Mouse (Mus musculus): ENCODE data around the gene Gucy1b1. TPM values are rescaled to one million over a fixed set of nuclear protein-coding genes. Genes with fewer than 3 reads are reported as not detected.

The Gucy1b1 gene
- polyA plus RNA-seq (2014; fragmentation: Nextera tagmentation; extraction: Ambion mirVana): 10.2 and 10.7 TPM in 2 replicates

DNA sequence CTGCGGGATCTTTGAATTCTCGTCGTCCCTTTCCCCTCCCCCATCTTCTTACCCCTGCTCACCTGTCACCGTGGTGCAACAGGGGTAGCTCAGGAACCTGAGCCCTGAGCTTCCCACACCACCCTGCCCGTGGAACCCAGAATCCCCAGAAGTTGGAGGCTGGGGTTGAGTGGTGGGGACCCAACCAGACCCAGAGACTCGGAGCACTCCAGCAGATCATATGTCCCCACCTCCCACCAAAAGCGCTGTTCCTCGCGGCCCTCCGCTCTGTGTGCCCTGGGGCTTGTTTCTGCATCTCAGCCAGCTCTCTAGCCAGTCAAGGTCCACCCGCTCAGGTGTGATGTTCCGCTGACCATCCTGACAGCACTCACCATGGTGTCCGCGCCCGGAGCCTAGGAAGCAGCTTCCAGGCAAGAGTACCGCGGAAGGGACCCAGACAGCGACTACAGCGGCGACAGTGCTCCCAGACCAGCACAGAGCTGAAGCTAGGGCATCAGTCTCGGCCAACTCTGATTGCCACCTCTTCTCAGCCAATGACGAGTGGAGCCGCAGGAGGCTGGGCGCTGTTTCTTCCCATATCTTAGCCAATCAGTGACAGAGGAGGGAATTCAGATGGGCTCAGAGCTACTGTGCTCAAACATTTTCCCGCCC lies at the start of gene Gucy1b1:
Gucy1b1 (minus strand) TSS at position 489 of the 651 bp plus-strand sequence.
- peak; percentile 99 for ATAC-seq (ENCODE audit: low FRiP score)
- peak within 1 kb of the TSS; percentile 45 for H3K4me3 ChIP-seq (ENCODE audit: low read depth, low read length)
- H3K4me2 ChIP-seq (replicated peaks; ENCODE audit: low read depth, low read length): peak within 1 kb of the TSS; percentile 91
- 3% methylated on average over 25 of the region's 25 CpGs for WGBS
- peak; percentile 75 for DNase-seq (ENCODE audit: low spot score)
- H3K36me3 ChIP-seq (ENCODE audit: control insufficient read depth, insufficient read depth, low read length): no peaks in the 10 kb centered on the region
- no peak within 1 kb of the TSS for H3K27ac ChIP-seq (ENCODE audit: low read depth, low read length)
- peak within 1 kb of the TSS; percentile 58 for H3K9ac ChIP-seq (ENCODE audit: low read depth, low read length)
- no peaks in the 10 kb centered on the region for H3K27me3 ChIP-seq (ENCODE audit: control insufficient read depth, insufficient read depth, low read length)
- H3K9me3 ChIP-seq (ENCODE audit: control insufficient read depth, low read length): no peaks in the 10 kb centered on the region
- H3K4me1 ChIP-seq (replicated peaks; ENCODE audit: control insufficient read depth, insufficient read depth, low read length): no peaks in the 10 kb centered on the region

DNA sequence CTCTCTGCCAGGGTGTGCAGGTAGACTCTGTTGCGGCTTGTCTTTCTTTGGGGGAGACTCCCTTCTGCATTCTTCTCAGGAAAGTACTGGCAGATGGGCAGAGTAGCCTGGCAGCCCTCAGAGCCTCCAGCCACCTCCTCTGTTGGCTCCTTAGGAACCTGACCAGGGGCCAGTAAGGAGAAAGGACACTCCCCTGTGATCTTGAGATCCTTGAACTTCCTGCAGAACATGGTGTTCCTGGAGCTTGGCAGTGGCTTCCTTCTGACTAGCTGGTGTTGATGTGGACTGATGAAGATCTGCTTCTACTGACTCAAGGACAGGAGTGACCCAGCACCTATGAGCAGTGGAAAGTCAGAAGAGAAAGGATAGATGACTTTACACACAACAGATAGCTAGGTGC lies 44.4 kb upstream of the Gucy1b1 start:
- no peak for ATAC-seq (ENCODE audit: low FRiP score)
- Histone ChIP-seq H3K36me3 (ENCODE audit: control insufficient read depth, insufficient read depth, low read length) (no peaks in the 10 kb centered on the region), H3K9me3 (ENCODE audit: control insufficient read depth, low read length) (no peaks in the 10 kb centered on the region), H3K9ac (ENCODE audit: low read depth, low read length) (no peak overlapping the region), H3K4me2 (replicated peaks; ENCODE audit: low read depth, low read length) (no peak overlapping the region), H3K27me3 (ENCODE audit: control insufficient read depth, insufficient read depth, low read length) (no peaks in the 10 kb centered on the region), H3K4me3 (ENCODE audit: low read depth, low read length) (no peak overlapping the region), H3K27ac (ENCODE audit: low read depth, low read length) (no peak overlapping the region), H3K4me1 (replicated peaks; ENCODE audit: control insufficient read depth, insufficient read depth, low read length) (no peaks in the 10 kb centered on the region)
- DNase-seq (ENCODE audit: low spot score): no peak
- WGBS: 97% methylated on average over 1 of the region's 1 CpGs

DNA sequence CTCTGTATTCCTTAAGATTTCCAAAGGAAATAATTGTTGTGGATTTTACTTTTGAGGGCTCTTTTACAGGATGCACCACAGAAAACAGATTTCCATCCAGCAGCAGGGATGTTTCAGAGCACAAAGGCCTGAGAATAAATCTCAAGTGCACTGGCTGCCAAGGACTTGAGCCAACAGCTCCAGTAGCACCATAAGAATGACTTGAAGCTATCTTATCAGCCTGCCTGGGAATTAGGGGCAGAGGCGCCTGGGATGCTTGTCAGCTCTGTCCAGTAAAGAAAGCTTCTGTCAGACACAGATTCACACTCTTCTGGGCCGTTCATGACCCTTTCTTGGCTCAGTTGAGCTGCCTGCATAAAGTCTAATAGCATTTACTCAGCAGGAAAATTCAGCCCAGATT lies 38.0 kb upstream of the Gucy1b1 start:
- 77% methylated on average over 2 of the region's 2 CpGs for WGBS
- DNase-seq (ENCODE audit: low spot score): no peak
- Histone ChIP-seq H3K27me3 (ENCODE audit: control insufficient read depth, insufficient read depth, low read length) (no peaks in the 10 kb centered on the region), H3K9me3 (ENCODE audit: control insufficient read depth, low read length) (no peaks in the 10 kb centered on the region), H3K27ac (ENCODE audit: low read depth, low read length) (no peak overlapping the region), H3K4me3 (ENCODE audit: low read depth, low read length) (no peak overlapping the region), H3K4me2 (replicated peaks; ENCODE audit: low read depth, low read length) (no peak overlapping the region), H3K4me1 (replicated peaks; ENCODE audit: control insufficient read depth, insufficient read depth, low read length) (no peaks in the 10 kb centered on the region), H3K9ac (ENCODE audit: low read depth, low read length) (no peak overlapping the region), H3K36me3 (ENCODE audit: control insufficient read depth, insufficient read depth, low read length) (no peaks in the 10 kb centered on the region)
- no peak for ATAC-seq (ENCODE audit: low FRiP score)

DNA sequence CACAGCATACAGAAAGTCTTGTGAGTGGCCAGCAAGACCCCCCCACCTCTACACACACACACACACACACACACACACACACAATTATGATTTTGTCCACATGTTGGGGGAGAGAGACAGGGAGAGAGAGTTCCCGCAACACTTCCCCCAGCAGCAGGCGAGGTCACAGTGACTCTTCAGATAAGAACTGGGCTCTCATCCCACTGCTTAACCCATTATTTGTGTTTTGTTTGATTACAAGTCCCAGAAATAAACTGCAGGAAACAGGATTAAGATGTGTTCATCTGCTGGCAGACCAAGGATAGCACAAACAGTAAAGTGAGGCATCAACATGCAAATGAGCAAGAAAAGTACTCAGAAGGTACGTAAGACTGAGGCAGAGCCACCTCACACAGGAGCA lies 37.5 kb upstream of the Gucy1b1 start:
- H3K4me3 ChIP-seq (ENCODE audit: low read depth, low read length): no peak overlapping the region
- H3K27ac ChIP-seq (ENCODE audit: low read depth, low read length): no peak overlapping the region
- DNase-seq (ENCODE audit: low spot score) (no peak), ATAC-seq (ENCODE audit: low FRiP score) (no peak)
- 90% methylated on average over 3 of the region's 3 CpGs for WGBS
- H3K27me3 ChIP-seq (ENCODE audit: control insufficient read depth, insufficient read depth, low read length): no peaks in the 10 kb centered on the region
- no peaks in the 10 kb centered on the region for H3K36me3 ChIP-seq (ENCODE audit: control insufficient read depth, insufficient read depth, low read length)
- no peak overlapping the region for H3K4me2 ChIP-seq (replicated peaks; ENCODE audit: low read depth, low read length)
- H3K4me1 ChIP-seq (replicated peaks; ENCODE audit: control insufficient read depth, insufficient read depth, low read length): no peaks in the 10 kb centered on the region
- H3K9ac ChIP-seq (ENCODE audit: low read depth, low read length): no peak overlapping the region
- no peaks in the 10 kb centered on the region for H3K9me3 ChIP-seq (ENCODE audit: control insufficient read depth, low read length)

DNA sequence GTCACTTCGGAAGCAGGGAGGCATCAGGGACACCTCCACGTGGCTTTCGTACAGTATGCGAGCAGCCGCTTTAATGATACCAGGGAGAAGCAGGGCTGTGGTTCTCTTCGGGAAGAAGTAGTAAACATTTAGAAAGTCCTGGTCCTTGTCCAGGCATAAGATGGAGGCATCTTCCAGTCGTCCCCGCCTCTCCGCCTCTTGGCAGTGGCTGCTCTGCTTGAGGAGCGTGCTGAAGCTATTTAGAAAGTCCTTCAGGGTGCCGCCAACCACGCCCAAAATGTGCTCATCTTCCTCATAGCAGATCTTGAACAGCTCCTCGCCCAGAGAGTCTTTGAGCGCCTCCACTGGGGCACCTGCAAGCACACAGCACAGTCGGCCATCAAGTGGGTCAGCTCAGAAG lies 34.5 kb upstream of the Gucy1b1 start:
- no peaks in the 10 kb centered on the region for H3K9me3 ChIP-seq (ENCODE audit: control insufficient read depth, low read length)
- H3K27ac ChIP-seq (ENCODE audit: low read depth, low read length): no peak overlapping the region
- no peak overlapping the region for H3K9ac ChIP-seq (ENCODE audit: low read depth, low read length)
- 91% methylated on average over 15 of the region's 15 CpGs for WGBS
- no peaks in the 10 kb centered on the region for H3K36me3 ChIP-seq (ENCODE audit: control insufficient read depth, insufficient read depth, low read length)
- ATAC-seq (ENCODE audit: low FRiP score) (no peak), DNase-seq (ENCODE audit: low spot score) (no peak)
- no peaks in the 10 kb centered on the region for H3K4me1 ChIP-seq (replicated peaks; ENCODE audit: control insufficient read depth, insufficient read depth, low read length)
- no peaks in the 10 kb centered on the region for H3K27me3 ChIP-seq (ENCODE audit: control insufficient read depth, insufficient read depth, low read length)
- H3K4me2 ChIP-seq (replicated peaks; ENCODE audit: low read depth, low read length): no peak overlapping the region
- no peak overlapping the region for H3K4me3 ChIP-seq (ENCODE audit: low read depth, low read length)

DNA sequence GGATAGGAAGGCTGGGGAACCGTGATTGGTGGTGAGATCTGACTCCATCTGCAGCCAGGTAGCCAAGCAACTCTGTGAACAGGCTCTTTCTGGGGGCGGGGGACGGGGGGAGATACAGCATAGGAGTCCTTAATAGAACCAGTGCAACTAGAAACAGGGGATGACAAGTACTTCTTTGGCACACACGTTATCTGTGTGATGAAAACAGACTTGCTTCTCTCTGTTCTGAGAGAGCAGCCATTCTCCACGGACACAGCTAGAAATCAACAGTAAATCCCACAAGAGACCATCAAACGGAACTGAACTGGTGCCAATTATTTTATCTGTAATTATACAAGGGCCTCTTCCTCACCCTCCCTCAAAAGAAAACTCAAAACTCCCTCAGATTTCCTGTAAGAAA lies 29.7 kb upstream of the Gucy1b1 start:
- Histone ChIP-seq H3K27ac (ENCODE audit: low read depth, low read length) (no peak overlapping the region), H3K4me2 (replicated peaks; ENCODE audit: low read depth, low read length) (no peak overlapping the region), H3K4me1 (replicated peaks; ENCODE audit: control insufficient read depth, insufficient read depth, low read length) (no peaks in the 10 kb centered on the region), H3K4me3 (ENCODE audit: low read depth, low read length) (no peak overlapping the region), H3K9ac (ENCODE audit: low read depth, low read length) (no peak overlapping the region), H3K36me3 (ENCODE audit: control insufficient read depth, insufficient read depth, low read length) (no peaks in the 10 kb centered on the region), H3K9me3 (ENCODE audit: control insufficient read depth, low read length) (no peaks in the 10 kb centered on the region), H3K27me3 (ENCODE audit: control insufficient read depth, insufficient read depth, low read length) (no peaks in the 10 kb centered on the region)
- whole genome bisulfite sequencing: 77% methylated on average over 6 of the region's 6 CpGs
- DNase-seq (ENCODE audit: low spot score): no peak
- ATAC-seq (ENCODE audit: low FRiP score): no peak

DNA sequence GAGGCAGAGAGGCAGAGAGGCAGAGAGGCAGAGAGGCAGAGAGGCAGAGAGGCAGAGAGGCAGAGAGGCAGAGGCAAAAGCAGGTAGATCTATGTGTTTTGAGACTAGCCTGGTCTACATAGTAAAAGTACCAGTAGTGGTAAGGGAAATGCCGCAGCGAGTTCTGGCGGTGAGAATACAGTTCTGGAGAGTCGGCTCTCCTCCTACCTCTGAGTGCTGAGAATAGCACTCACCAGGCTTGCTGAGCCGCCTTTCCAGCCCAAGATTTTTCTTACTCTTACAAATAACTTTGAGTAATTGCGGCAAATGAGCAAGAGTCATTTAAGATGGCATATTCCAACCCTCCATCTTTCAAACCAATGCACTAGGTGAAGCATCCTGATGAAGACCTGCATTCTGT lies 24.6 kb upstream of the Gucy1b1 start:
- no peaks in the 10 kb centered on the region for H3K4me1 ChIP-seq (replicated peaks; ENCODE audit: control insufficient read depth, insufficient read depth, low read length)
- no peak overlapping the region for H3K27ac ChIP-seq (ENCODE audit: low read depth, low read length)
- no peaks in the 10 kb centered on the region for H3K36me3 ChIP-seq (ENCODE audit: control insufficient read depth, insufficient read depth, low read length)
- no peaks in the 10 kb centered on the region for H3K9me3 ChIP-seq (ENCODE audit: control insufficient read depth, low read length)
- no peak overlapping the region for H3K4me3 ChIP-seq (ENCODE audit: low read depth, low read length)
- DNase-seq (ENCODE audit: low spot score) (no peak), ATAC-seq (ENCODE audit: low FRiP score) (no peak)
- H3K9ac ChIP-seq (ENCODE audit: low read depth, low read length): no peak overlapping the region
- H3K4me2 ChIP-seq (replicated peaks; ENCODE audit: low read depth, low read length): no peak overlapping the region
- no peaks in the 10 kb centered on the region for H3K27me3 ChIP-seq (ENCODE audit: control insufficient read depth, insufficient read depth, low read length)
- WGBS: 77% methylated on average over 6 of the region's 6 CpGs

DNA sequence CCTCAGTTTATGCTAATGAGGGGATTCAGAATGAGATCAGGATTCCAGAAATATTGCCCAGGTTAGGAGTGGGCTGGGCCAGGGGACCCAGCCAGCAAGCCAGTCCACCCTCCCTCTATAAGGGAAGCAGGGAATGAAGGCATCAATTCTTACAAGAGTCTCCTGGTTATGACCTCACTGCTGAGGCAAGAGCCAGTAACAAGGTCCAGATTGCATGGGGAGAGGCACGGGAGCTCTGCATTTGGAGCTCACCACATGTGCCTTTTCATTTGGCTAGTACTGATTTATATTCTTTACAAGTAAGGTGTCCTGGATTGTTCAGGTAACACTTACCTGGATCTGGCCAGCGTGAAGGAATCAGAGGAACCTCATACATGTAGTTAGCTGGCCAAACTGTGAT lies 22.3 kb upstream of the Gucy1b1 start:
- WGBS: 73% methylated on average over 2 of the region's 2 CpGs
- no peaks in the 10 kb centered on the region for H3K9me3 ChIP-seq (ENCODE audit: control insufficient read depth, low read length)
- H3K4me1 ChIP-seq (replicated peaks; ENCODE audit: control insufficient read depth, insufficient read depth, low read length): no peaks in the 10 kb centered on the region
- H3K27me3 ChIP-seq (ENCODE audit: control insufficient read depth, insufficient read depth, low read length): no peaks in the 10 kb centered on the region
- H3K9ac ChIP-seq (ENCODE audit: low read depth, low read length): no peak overlapping the region
- DNase-seq (ENCODE audit: low spot score) (no peak), ATAC-seq (ENCODE audit: low FRiP score) (no peak)
- H3K4me3 ChIP-seq (ENCODE audit: low read depth, low read length): no peak overlapping the region
- no peaks in the 10 kb centered on the region for H3K36me3 ChIP-seq (ENCODE audit: control insufficient read depth, insufficient read depth, low read length)
- H3K27ac ChIP-seq (ENCODE audit: low read depth, low read length): no peak overlapping the region
- no peak overlapping the region for H3K4me2 ChIP-seq (replicated peaks; ENCODE audit: low read depth, low read length)

DNA sequence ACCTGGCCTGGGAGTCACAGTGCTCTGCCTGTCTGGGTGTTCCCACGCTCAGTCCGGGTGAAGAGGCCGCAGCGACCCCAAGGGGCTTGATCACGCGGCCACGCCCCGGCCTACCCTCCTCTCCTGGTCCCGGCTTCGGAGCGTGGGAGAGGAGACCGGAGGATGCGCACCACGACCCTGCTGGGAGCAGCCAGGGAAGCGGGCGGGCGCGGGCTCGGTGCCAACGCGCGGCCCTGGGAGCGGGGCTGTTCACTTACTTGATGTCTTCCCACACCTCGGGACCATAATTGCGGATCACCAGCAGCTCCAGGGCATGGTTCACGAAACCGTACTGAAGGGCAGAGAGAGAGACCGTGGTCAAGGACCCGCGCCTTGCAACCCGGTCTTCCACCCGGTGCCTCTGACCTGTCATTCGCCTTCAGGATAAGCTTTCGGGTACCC lies 728 bp downstream of the Gucy1b1 start:
- H3K36me3 ChIP-seq (ENCODE audit: control insufficient read depth, insufficient read depth, low read length): no peaks in the 10 kb centered on the region
- H3K27ac ChIP-seq (ENCODE audit: low read depth, low read length): no peak overlapping the region
- peak overlapping the region; percentile 45 for H3K4me3 ChIP-seq (ENCODE audit: low read depth, low read length)
- no peaks in the 10 kb centered on the region for H3K9me3 ChIP-seq (ENCODE audit: control insufficient read depth, low read length)
- H3K27me3 ChIP-seq (ENCODE audit: control insufficient read depth, insufficient read depth, low read length): no peaks in the 10 kb centered on the region
- H3K9ac ChIP-seq (ENCODE audit: low read depth, low read length): peak overlapping the region; percentile 58
- under 1% methylated on average over 34 of the region's 34 CpGs for WGBS
- peak; percentile 65 for ATAC-seq (ENCODE audit: low FRiP score)
- DNase-seq (ENCODE audit: low spot score): peak; percentile 63
- H3K4me1 ChIP-seq (replicated peaks; ENCODE audit: control insufficient read depth, insufficient read depth, low read length): no peaks in the 10 kb centered on the region
- H3K4me2 ChIP-seq (replicated peaks; ENCODE audit: low read depth, low read length): peak overlapping the region; percentile 91

Data from hindbrain, embryonic 11.5 days (tissue).